Mouse (Mus musculus): Measurements from ENCODE around the gene Dap. TPM values are rescaled to one million over a fixed set of nuclear protein-coding genes. Genes with fewer than 3 reads are reported as not detected.

Gene Dap
- total and polyA plus RNA-seq, 3 experiments = 0.05 to 0.11 TPM; not detected in 1

GRCm38 (mm10) chr15:31320598-31321377, 96.7 kb downstream of the Dap start:
- Histone ChIP-seq H3K36me3 (replicated peaks) (no peaks in the 10 kb centered on the region), H3K27me3 (ENCODE audit: insufficient read depth, low read length) (0 out of 2 replicates have a peak, but pooled peaks cover 5% of the 10 kb centered on the region), H3K9me3 (replicated peaks) (peaks cover 5% of the 10 kb centered on the region), H3K4me3 (ENCODE audit: low read depth, low read length) (no peak overlapping the region), H3K4me1 (ENCODE audit: insufficient read depth, low read depth, low read length) (no peaks in the 10 kb centered on the region; the same call in 1 of the 2 replicates)
- ATAC-seq (ENCODE audit: extremely low read depth, insufficient number of reproducible peaks, low FRiP score, poor library complexity, severe bottlenecking) (no peak), DNase-seq (ENCODE audit: low spot score) (no peak)
- TF ChIP-seq GATA1 (IDR thresholded peaks at IDR 0.05; ENCODE audit: borderline replicate concordance, low read length) (no peak), GATA2 (IDR thresholded peaks at IDR 0.05; ENCODE audit: borderline replicate concordance, low read depth, low read length) (no peak), TAL1 (conservative IDR thresholded peaks at IDR 0.05; ENCODE audit: low read depth, low read length) (no peak), CTCF (IDR thresholded peaks at IDR 0.05; ENCODE audit: low read depth, low read length) (no peak), POLR2AphosphoS5 (IDR thresholded peaks at IDR 0.05; ENCODE audit: insufficient replicate concordance, low read depth, low read length) (no peak)

GRCm38 (mm10) chr15:31323684-31324083, 99.6 kb downstream of the Dap start:
- ATAC-seq (ENCODE audit: extremely low read depth, insufficient number of reproducible peaks, low FRiP score, poor library complexity, severe bottlenecking) (no peak), DNase-seq (ENCODE audit: low spot score) (no peak)
- H3K4me1 ChIP-seq (ENCODE audit: insufficient read depth, low read depth, low read length) = no peaks in the 10 kb centered on the region
- H3K36me3 ChIP-seq (replicated peaks) = no peaks in the 10 kb centered on the region
- H3K4me3 ChIP-seq (ENCODE audit: low read depth, low read length) = no peak overlapping the region
- H3K27me3 ChIP-seq (ENCODE audit: insufficient read depth, low read length) = 0 out of 2 replicates have a peak, but pooled peaks cover 5% of the 10 kb centered on the region
- no peaks in the 10 kb centered on the region for H3K9me3 ChIP-seq (replicated peaks)
- TF ChIP-seq GATA2 (IDR thresholded peaks at IDR 0.05; ENCODE audit: borderline replicate concordance, low read depth, low read length) (no peak), GATA1 (IDR thresholded peaks at IDR 0.05; ENCODE audit: borderline replicate concordance, low read length) (no peak), POLR2AphosphoS5 (IDR thresholded peaks at IDR 0.05; ENCODE audit: insufficient replicate concordance, low read depth, low read length) (no peak), CTCF (IDR thresholded peaks at IDR 0.05; ENCODE audit: low read depth, low read length) (no peak), TAL1 (conservative IDR thresholded peaks at IDR 0.05; ENCODE audit: low read depth, low read length) (no peak)

Other genes with a start within 250 kb of the Dap start
- not detected in 2 replicates for gene Ankrd33b, start 143.4 kb downstream of the Dap start, total RNA-seq (2014; fragmentation: Nextera tagmentation)
- gene Ankrd33b, start 143.4 kb downstream of the Dap start, total RNA-seq (2017) = 0.11 and 0.23 TPM in 2 replicates
- gene Ankrd33b, start 143.4 kb downstream of the Dap start, polyA plus RNA-seq (2012) = not detected in 2 replicates
- 0.90 TPM in 1 of 2 replicates, not detected in the other for gene Ropn1l, start 229.4 kb downstream of the Dap start, total RNA-seq (2014; fragmentation: Nextera tagmentation)
- gene Ropn1l, start 229.4 kb downstream of the Dap start, total RNA-seq (2017) = 1.1 and 3.8 TPM in 2 replicates
- gene Ropn1l, start 229.4 kb downstream of the Dap start, polyA plus RNA-seq (2012) = 1.4 and 1.5 TPM in 2 replicates